In genomic region chr14:116925691-116926403, GRCm38 (mm10) we compare ENCODE assay signal across 8 mouse cellular contexts. TPM values are rescaled to one million over a fixed set of nuclear protein-coding genes. Genes with fewer than 3 reads are reported as not detected.
A peak's percentile ranks its signal among the peaks of the same experiment; 100 is the strongest.
DNase-seq lines count a peak whose midpoint lies in the region; ATAC-seq and TF ChIP-seq lines count a peak whose summit lies in the region.

No protein-coding gene starts in this region.

- peaks cover 6% of the 10 kb centered on the region for H3K27me3 ChIP-seq in spleen, adult 2 months (ENCODE audit: control insufficient read depth, insufficient read depth, low read length)
- no peaks in the 10 kb centered on the region for H3K27me3 ChIP-seq in intestine, embryonic 14.5 days (replicated peaks; ENCODE audit: control insufficient read depth, insufficient read depth, low read length)
- H3K27me3 ChIP-seq in liver, embryonic 14.5 days (ENCODE audit: control insufficient read depth, insufficient read depth, low read length): peaks cover 18% of the 10 kb centered on the region
- no peaks in the 10 kb centered on the region for H3K27me3 ChIP-seq in neural tube, embryonic 15.5 days (replicated peaks)

- ATAC-seq in intestine, embryonic 14.5 days (replicated peaks; ENCODE audit: low FRiP score, low TSS enrichment, low read depth): peak; percentile 53
- peak; percentile 47 for ATAC-seq in liver, embryonic 14.5 days (ENCODE audit: insufficient read depth)
- ATAC-seq in neural tube, embryonic 15.5 days (ENCODE audit: low FRiP score): peak; percentile 33

- H3K4me2 ChIP-seq in intestine, embryonic 14.5 days (ENCODE audit: low read length): peak overlapping the region; percentile 77
- H3K4me2 ChIP-seq in liver, embryonic 14.5 days (ENCODE audit: low read depth): peak overlapping the region; percentile 28
- peak overlapping the region; percentile 92 for H3K4me2 ChIP-seq in neural tube, embryonic 15.5 days

- H3K27ac ChIP-seq in spleen, adult 2 months (ENCODE audit: insufficient read depth, low read length): no peak overlapping the region
- peak overlapping the region; percentile 90 for H3K27ac ChIP-seq in intestine, embryonic 14.5 days (ENCODE audit: low read depth)
- H3K27ac ChIP-seq in liver, embryonic 14.5 days: no peak overlapping the region
- peak overlapping the region; percentile 95 for H3K27ac ChIP-seq in neural tube, embryonic 15.5 days (replicated peaks)

- TF ChIP-seq POLR2A in spleen, adult 2 months (IDR thresholded peaks at IDR 0.05; ENCODE audit: low read depth, low read length): no peak

- no peaks in the 10 kb centered on the region for H3K4me1 ChIP-seq in spleen, adult 2 months (ENCODE audit: control insufficient read depth, insufficient read depth, insufficient read length)
- peaks cover 7% of the 10 kb centered on the region; the same call in 1 of the 2 replicates for H3K4me1 ChIP-seq in intestine, embryonic 14.5 days (replicated peaks; ENCODE audit: control insufficient read depth, insufficient read depth, low read length)
- no peaks in the 10 kb centered on the region for H3K4me1 ChIP-seq in liver, embryonic 14.5 days (replicated peaks; ENCODE audit: control insufficient read depth in 2 of 2, insufficient read depth in 2 of 2, low read length in 1 of 2)
- peaks cover 25% of the 10 kb centered on the region for H3K4me1 ChIP-seq in neural tube, embryonic 15.5 days

- no peaks in the 10 kb centered on the region for H3K9me3 ChIP-seq in intestine, embryonic 14.5 days (ENCODE audit: control insufficient read depth, low read length)
- no peaks in the 10 kb centered on the region for H3K9me3 ChIP-seq in liver, embryonic 14.5 days (ENCODE audit: control insufficient read depth, low read length)
- no peaks in the 10 kb centered on the region for H3K9me3 ChIP-seq in neural tube, embryonic 15.5 days (replicated peaks)

- DNase-seq in spleen, adult 2 months (ENCODE audit: low read depth in 1 of 2, low spot score in 2 of 2): no peak
- no peak for DNase-seq in spleen, postnatal 36 days (ENCODE audit: low spot score in 2 of 2)
- DNase-seq in embryo, embryonic 10 days (ENCODE audit: low spot score): peak; percentile 75
- DNase-seq in gastrocnemius, postnatal 4 days (ENCODE audit: low spot score in 2 of 2): peak; percentile 28 to 58
- peak; percentile 87 for DNase-seq in intestine, embryonic 14.5 days (ENCODE audit: low spot score)
- no peak for DNase-seq in liver, embryonic 14.5 days (ENCODE audit: low read depth in 3 of 3, low spot score in 3 of 3)
- no peak for DNase-seq in T-cell, adult 2 months (ENCODE audit: low spot score)

- no peak for TF ChIP-seq CTCF in spleen, adult 2 months (IDR thresholded peaks at IDR 0.05; ENCODE audit: extremely low read depth, insufficient read depth, insufficient read length, insufficient replicate concordance)
- no peak for TF ChIP-seq CTCF in liver, embryonic 14.5 days (IDR thresholded peaks at IDR 0.05; ENCODE audit: low read depth)

- peak overlapping the region; percentile 78 for H3K9ac ChIP-seq in intestine, embryonic 14.5 days (ENCODE audit: low read length)
- H3K9ac ChIP-seq in liver, embryonic 14.5 days (replicated peaks): no peak overlapping the region; the same call in none of the 2 replicates
- peak overlapping the region; percentile 74 for H3K9ac ChIP-seq in neural tube, embryonic 15.5 days (replicated peaks)

- WGBS in spleen, adult 2 months: 2% methylated on average over 58 of the region's 58 CpGs
- whole genome bisulfite sequencing in intestine, embryonic 14.5 days: under 1% methylated on average over 51 of the region's 58 CpGs
- WGBS in liver, embryonic 14.5 days (ENCODE audit: insufficient replicate concordance): under 1% methylated on average over 58 of the region's 58 CpGs
- WGBS in neural tube, embryonic 15.5 days: under 1% methylated on average over 56 of the region's 58 CpGs

- peak overlapping the region; percentile 20; the same call in 1 of the 2 replicates for H3K4me3 ChIP-seq in spleen, adult 2 months (ENCODE audit: extremely low read depth, insufficient read depth, insufficient read length)
- H3K4me3 ChIP-seq in intestine, embryonic 14.5 days (ENCODE audit: low read depth, low read length): peak overlapping the region; percentile 75
- H3K4me3 ChIP-seq in liver, embryonic 14.5 days (ENCODE audit: insufficient read depth in 1 of 2, low read depth in 2 of 2, low read length in 2 of 2): peak overlapping the region; percentile 49 to 51
- H3K4me3 ChIP-seq in neural tube, embryonic 15.5 days (replicated peaks): peak overlapping the region; percentile 65

- TF ChIP-seq EP300 in liver, embryonic 14.5 days (IDR thresholded peaks at IDR 0.05; ENCODE audit: low read depth): no peak

- no peaks in the 10 kb centered on the region for H3K36me3 ChIP-seq in spleen, adult 2 months (ENCODE audit: control insufficient read depth, insufficient read depth, low read length)
- no peaks in the 10 kb centered on the region for H3K36me3 ChIP-seq in intestine, embryonic 14.5 days (ENCODE audit: control insufficient read depth, insufficient read depth, low read length)
- no peaks in the 10 kb centered on the region for H3K36me3 ChIP-seq in liver, embryonic 14.5 days (replicated peaks; ENCODE audit: control insufficient read depth, insufficient read depth, low read depth)
- H3K36me3 ChIP-seq in neural tube, embryonic 15.5 days: no peaks in the 10 kb centered on the region

RNA-seq across cellular contexts. Expression of gene Gpc6, which starts 0.7 kb away (rescaled TPM):
- 0.67 and 0.68 TPM in 2 replicates for polyA plus RNA-seq in spleen, adult 2 months (2012; rRNA removed)
- total RNA-seq in gastrocnemius, postnatal 4 days (2021): 10 to 100 TPM; 23.6 to 26.7 TPM
- polyA plus RNA-seq in intestine, embryonic 14.5 days (2014; fragmentation: Nextera tagmentation; extraction: Ambion mirVana): 57.9 and 66.1 TPM in 2 replicates
- 0.88 and 0.97 TPM in 2 replicates for polyA plus RNA-seq in liver, embryonic 14.5 days (2012; rRNA removed)
- 2.3 and 2.6 TPM in 2 replicates for polyA plus RNA-seq in liver, embryonic 14.5 days (2014; fragmentation: Nextera tagmentation; extraction: Ambion mirVana)
- polyA plus RNA-seq in neural tube, embryonic 15.5 days (2015; fragmentation: Nextera tagmentation; extraction: Ambion mirVana): 24.1 and 24.6 TPM in 2 replicates

Comparison
In these comparisons a context has a peak if more than half of its experiments do, and no peak if none do; other contexts are left out.
1. DNase-seq: peak in embryo, embryonic 10 days (single experiment), gastrocnemius, postnatal 4 days (2 of 2) and intestine, embryonic 14.5 days (single experiment); none in spleen, adult 2 months (0 of 2), spleen, postnatal 36 days (0 of 2), liver, embryonic 14.5 days (0 of 3) and T-cell, adult 2 months (single experiment).
2. H3K27ac ChIP-seq: peak in intestine, embryonic 14.5 days (single experiment) and neural tube, embryonic 15.5 days (single experiment); none in spleen, adult 2 months (single experiment) and liver, embryonic 14.5 days (single experiment).
3. H3K4me3 ChIP-seq: peak in every context shown above with its lines; median percentile 75 in intestine, embryonic 14.5 days; 65 in neural tube, embryonic 15.5 days; 50 in liver, embryonic 14.5 days; 20 in spleen, adult 2 months.
4. H3K4me2 ChIP-seq: peak in every context shown above with its lines; median percentile 92 in neural tube, embryonic 15.5 days; 77 in intestine, embryonic 14.5 days; 28 in liver, embryonic 14.5 days.
5. Peak in every context shown above with its lines, with median percentiles within 50 percentile points of each other: ATAC-seq.